Mouse (Mus musculus) forebrain, embryonic 15.5 days (tissue): Measurements from ENCODE around the gene Dnhd1. TPM values are rescaled to one million over a fixed set of nuclear protein-coding genes. Genes with fewer than 3 reads are reported as not detected.

Source experiments
- ATAC-seq: fragments of 200-750 bp; cut with Nextera tagmentation; replicated peaks from 2 replicates; pipeline ENCODE4 v1.8.0; 2017; ENCODE audit warnings: mild to moderate bottlenecking, moderate TSS enrichment, moderate library complexity
- H3K27ac ChIP-seq: fragments of 300-500 bp; sonication (generic); replicated peaks from 2 replicates; pipeline ENCODE4 v1.5.1; 2015; ENCODE audit warnings: mild to moderate bottlenecking, inconsistent platforms
- H3K27me3 ChIP-seq: fragments of 300-500 bp; sonication (generic); 2 replicates; pipeline ENCODE4 v1.6.1; 2015; ENCODE audit warnings: inconsistent platforms
- H3K36me3 ChIP-seq: fragments of 300-500 bp; sonication (generic); 2 replicates; pipeline ENCODE4 v1.6.1; 2015; ENCODE audit warnings: mild to moderate bottlenecking, inconsistent platforms
- H3K4me1 ChIP-seq: fragments of 300-500 bp; sonication (generic); 2 replicates; pipeline ENCODE4 v1.6.1; 2015; ENCODE audit warnings: inconsistent platforms
- H3K4me2 ChIP-seq: fragments of 300-500 bp; sonication (generic); replicated peaks from 2 replicates; pipeline ENCODE4 v1.6.1; 2015; ENCODE audit warnings: mild to moderate bottlenecking, inconsistent platforms
- H3K4me3 ChIP-seq: fragments of 300-500 bp; sonication (generic); 2 replicates; pipeline ENCODE4 v1.5.1; 2015; ENCODE audit warnings: mild to moderate bottlenecking, inconsistent platforms
- H3K9ac ChIP-seq: fragments of 300-500 bp; sonication (generic); replicated peaks from 2 replicates; pipeline ENCODE4 v1.6.1; 2015; ENCODE audit warnings: mild to moderate bottlenecking, inconsistent platforms
- H3K9me3 ChIP-seq: fragments of 300-500 bp; sonication (generic); 2 replicates; pipeline ENCODE4 v1.6.1; 2016; ENCODE audit warnings: inconsistent platforms
- WGBS: fragments of 180-500 bp; shearing (Covaris S2); methylation state at CpG from one replicate; pipeline ENCODE4 v1.1.7; 2015; ENCODE audit warnings: mixed read lengths; 5-methylcytosine and 5-hydroxymethylcytosine counted together
- polyA plus RNA-seq: library from polyadenylated mRNA; unstranded; fragments of >200 nt; fragmentation: Nextera tagmentation; extraction: Ambion mirVana; gene quantifications from 2 replicates; pipeline ENCODE4 v1.2.1, GENCODE M21; 2015

Gene Dnhd1
- 0.42 and 0.86 TPM in 2 replicates for polyA plus RNA-seq

GRCm38 (mm10) chr7:105650639-105651435 lies at the start of gene Dnhd1:
Gene Dnhd1 (plus strand): TSS chr7:105650827.
- H3K27me3 ChIP-seq = no peaks in the 10 kb centered on the region
- WGBS = 3% methylated on average over 17 of the region's 17 CpGs
- H3K9ac ChIP-seq = peak within 1 kb of the TSS; percentile 38; the same call in 1 of the 2 replicates
- peak; percentile 92 for ATAC-seq
- H3K4me1 ChIP-seq = peaks cover 10% of the 10 kb centered on the region
- H3K9me3 ChIP-seq = no peaks in the 10 kb centered on the region
- peak within 1 kb of the TSS; percentile 41 for H3K4me3 ChIP-seq
- peak within 1 kb of the TSS; percentile 75 for H3K4me2 ChIP-seq
- H3K27ac ChIP-seq = no peak within 1 kb of the TSS
- H3K36me3 ChIP-seq = no peaks in the 10 kb centered on the region

GRCm38 (mm10) chr7:105602860-105603623 lies 47.6 kb upstream of the Dnhd1 start:
- WGBS = 35% methylated on average over 9 of the region's 9 CpGs
- Histone ChIP-seq H3K27ac (no peak overlapping the region), H3K36me3 (no peaks in the 10 kb centered on the region), H3K9me3 (no peaks in the 10 kb centered on the region), H3K9ac (no peak overlapping the region), H3K27me3 (no peaks in the 10 kb centered on the region), H3K4me3 (no peak overlapping the region), H3K4me1 (no peaks in the 10 kb centered on the region), H3K4me2 (no peak overlapping the region)
- ATAC-seq = 0 out of 2 replicates have a peak, but pooled peaks have one; percentile 41

- ATAC-seq = no peak
- 86% methylated on average over 3 of the region's 3 CpGs for WGBS
- Histone ChIP-seq H3K4me1 (no peaks in the 10 kb centered on the region), H3K27ac (no peak overlapping the region), H3K36me3 (peaks cover 38% of the 10 kb centered on the region), H3K9me3 (no peaks in the 10 kb centered on the region), H3K27me3 (no peaks in the 10 kb centered on the region), H3K4me3 (no peak overlapping the region), H3K9ac (no peak overlapping the region), H3K4me2 (no peak overlapping the region)
These were observed 42.2 kb upstream of the Dnhd1 start for GRCm38 (mm10) chr7:105608467-105608866.

- Histone ChIP-seq H3K4me2 (no peak overlapping the region), H3K9ac (no peak overlapping the region), H3K36me3 (peaks cover 70% of the 10 kb centered on the region), H3K27me3 (no peaks in the 10 kb centered on the region), H3K9me3 (no peaks in the 10 kb centered on the region), H3K4me3 (no peak overlapping the region), H3K27ac (no peak overlapping the region), H3K4me1 (no peaks in the 10 kb centered on the region)
- ATAC-seq = no peak
- 87% methylated on average over 1 of the region's 1 CpGs for WGBS
These were observed 38.9 kb upstream of the Dnhd1 start for GRCm38 (mm10) chr7:105611767-105612166.

GRCm38 (mm10) chr7:105614400-105614799 lies 36.2 kb upstream of the Dnhd1 start:
- Histone ChIP-seq H3K4me2 (no peak overlapping the region), H3K36me3 (peaks cover 96% of the 10 kb centered on the region), H3K27me3 (no peaks in the 10 kb centered on the region), H3K4me1 (no peaks in the 10 kb centered on the region), H3K4me3 (no peak overlapping the region), H3K27ac (no peak overlapping the region), H3K9ac (no peak overlapping the region), H3K9me3 (no peaks in the 10 kb centered on the region)
- ATAC-seq = no peak
- 96% methylated on average over 1 of the region's 1 CpGs for WGBS

GRCm38 (mm10) chr7:105615720-105616119 lies 34.9 kb upstream of the Dnhd1 start:
- no peaks in the 10 kb centered on the region for H3K27me3 ChIP-seq
- H3K4me3 ChIP-seq = no peak overlapping the region
- peaks cover 99% of the 10 kb centered on the region for H3K36me3 ChIP-seq
- 86% methylated on average over 1 of the region's 1 CpGs for WGBS
- no peaks in the 10 kb centered on the region for H3K9me3 ChIP-seq
- H3K9ac ChIP-seq = no peak overlapping the region
- no peak for ATAC-seq
- H3K4me1 ChIP-seq = no peaks in the 10 kb centered on the region
- H3K27ac ChIP-seq = no peak overlapping the region
- H3K4me2 ChIP-seq = no peak overlapping the region

GRCm38 (mm10) chr7:105616561-105616960 lies 34.1 kb upstream of the Dnhd1 start:
- no peak for ATAC-seq
- no peaks in the 10 kb centered on the region for H3K9me3 ChIP-seq
- H3K27me3 ChIP-seq = no peaks in the 10 kb centered on the region
- no peaks in the 10 kb centered on the region for H3K4me1 ChIP-seq
- 93% methylated on average over 6 of the region's 6 CpGs for WGBS
- H3K36me3 ChIP-seq = peaks cover 99% of the 10 kb centered on the region
- no peak overlapping the region for H3K9ac ChIP-seq
- H3K4me3 ChIP-seq = no peak overlapping the region
- no peak overlapping the region for H3K4me2 ChIP-seq
- H3K27ac ChIP-seq = no peak overlapping the region

- Histone ChIP-seq H3K27ac (no peak overlapping the region), H3K4me2 (no peak overlapping the region), H3K9me3 (no peaks in the 10 kb centered on the region), H3K9ac (no peak overlapping the region), H3K4me3 (no peak overlapping the region), H3K27me3 (no peaks in the 10 kb centered on the region), H3K4me1 (no peaks in the 10 kb centered on the region), H3K36me3 (peaks cover 99% of the 10 kb centered on the region)
- ATAC-seq = no peak
- 96% methylated on average over 22 of the region's 22 CpGs for WGBS
These were observed 32.8 kb upstream of the Dnhd1 start for GRCm38 (mm10) chr7:105617810-105618209.

- peaks cover 95% of the 10 kb centered on the region for H3K36me3 ChIP-seq
These were observed 30.9 kb upstream of the Dnhd1 start for GRCm38 (mm10) chr7:105619701-105620100.

GRCm38 (mm10) chr7:105621053-105621452 lies 29.6 kb upstream of the Dnhd1 start:
- ATAC-seq = no peak
- WGBS = 83% methylated on average over 4 of the region's 4 CpGs
- no peaks in the 10 kb centered on the region for H3K9me3 ChIP-seq
- no peak overlapping the region for H3K27ac ChIP-seq
- H3K4me1 ChIP-seq = no peaks in the 10 kb centered on the region
- no peak overlapping the region for H3K4me3 ChIP-seq
- no peaks in the 10 kb centered on the region for H3K27me3 ChIP-seq
- H3K36me3 ChIP-seq = peaks cover 88% of the 10 kb centered on the region
- H3K4me2 ChIP-seq = no peak overlapping the region
- no peak overlapping the region for H3K9ac ChIP-seq

More at GRCm38 (mm10) chr7:105619701-105620100, 30.9 kb upstream of the Dnhd1 start:
- H3K9me3 ChIP-seq = no peaks in the 10 kb centered on the region
- no peak for ATAC-seq
- 78% methylated on average over 3 of the region's 3 CpGs for WGBS
- no peak overlapping the region for H3K4me3 ChIP-seq
- no peak overlapping the region for H3K4me2 ChIP-seq
- H3K27ac ChIP-seq = no peak overlapping the region
- no peak overlapping the region for H3K9ac ChIP-seq
- H3K27me3 ChIP-seq = no peaks in the 10 kb centered on the region
- no peaks in the 10 kb centered on the region for H3K4me1 ChIP-seq

GRCm38 (mm10) chr7:105621646-105622292 lies 28.9 kb upstream of the Dnhd1 start:
- Histone ChIP-seq H3K36me3 (peaks cover 81% of the 10 kb centered on the region), H3K27ac (no peak overlapping the region), H3K9ac (no peak overlapping the region), H3K9me3 (no peaks in the 10 kb centered on the region), H3K4me1 (no peaks in the 10 kb centered on the region), H3K4me3 (no peak overlapping the region), H3K4me2 (no peak overlapping the region), H3K27me3 (no peaks in the 10 kb centered on the region)
- ATAC-seq = no peak
- WGBS = 83% methylated on average over 8 of the region's 8 CpGs

GRCm38 (mm10) chr7:105625397-105625796 lies 25.2 kb upstream of the Dnhd1 start:
- ATAC-seq = no peak
- Histone ChIP-seq H3K27me3 (no peaks in the 10 kb centered on the region), H3K9ac (no peak overlapping the region), H3K27ac (no peak overlapping the region), H3K4me1 (peaks cover 14% of the 10 kb centered on the region), H3K4me3 (no peak overlapping the region), H3K9me3 (no peaks in the 10 kb centered on the region), H3K4me2 (no peak overlapping the region), H3K36me3 (peaks cover 44% of the 10 kb centered on the region)
- 83% methylated on average over 6 of the region's 6 CpGs for WGBS
